In the genomic region with DNA sequence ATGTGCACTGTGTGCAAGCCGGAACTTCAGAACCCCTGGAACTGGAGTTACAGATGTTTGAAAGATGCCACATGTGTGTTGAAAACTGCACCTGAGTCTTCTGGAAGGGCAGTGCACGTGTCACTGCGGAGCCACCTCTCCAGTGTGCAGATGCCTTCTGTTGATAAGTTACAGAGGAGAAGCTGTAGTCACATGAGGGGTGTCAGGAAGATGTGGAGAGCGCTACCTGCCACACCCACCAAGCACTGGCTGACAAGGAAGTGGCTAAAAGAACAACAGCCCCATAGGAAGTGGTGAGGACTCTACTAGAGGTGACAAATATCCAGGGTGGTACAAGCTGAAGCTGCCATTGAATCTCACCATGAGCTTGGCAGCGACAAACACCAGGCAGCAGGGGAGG, we compare ENCODE assay signal across 14 mouse cellular contexts. TPM values are rescaled to one million over a fixed set of nuclear protein-coding genes. Genes with fewer than 3 reads are reported as not detected.
DNase-seq lines count a peak whose midpoint lies in the region; ATAC-seq lines count a peak whose summit lies in the region.
"Had no signal": no experiment of that assay in that cellular context is flagged by ENCODE, and none has a peak within 500 bp of the region (broad histone marks: within the 10 kb centered on the region; RNA-seq: fewer than 3 reads in every experiment).

No protein-coding gene starts in this region.

- no peak overlapping the region for H3K9ac ChIP-seq in lung, embryonic 15.5 days
- peak overlapping the region; percentile 66 for H3K9ac ChIP-seq in liver, embryonic 13.5 days
- H3K9ac ChIP-seq: heart, embryonic 15.5 days; neural tube, embryonic 15.5 days had no signal

- no peak overlapping the region for H3K4me2 ChIP-seq in lung, embryonic 15.5 days
- peak overlapping the region; percentile 59 for H3K4me2 ChIP-seq in liver, embryonic 13.5 days
- H3K4me2 ChIP-seq: heart, embryonic 15.5 days; neural tube, embryonic 15.5 days had no signal

- no peaks in the 10 kb centered on the region for H3K27me3 ChIP-seq in lung, embryonic 15.5 days
- H3K27me3 ChIP-seq in liver, embryonic 13.5 days: no peaks in the 10 kb centered on the region
- H3K27me3 ChIP-seq: heart, embryonic 15.5 days; neural tube, embryonic 15.5 days had no signal

- 50% methylated on average over 5 of the region's 5 CpGs for WGBS in lung, embryonic 15.5 days
- WGBS in liver, embryonic 13.5 days (ENCODE audit: insufficient replicate concordance): 19% methylated on average over 5 of the region's 5 CpGs

- 0 out of 2 replicates have a peak, but pooled peaks cover 4% of the 10 kb centered on the region for H3K4me1 ChIP-seq in lung, embryonic 15.5 days
- H3K4me1 ChIP-seq in liver, embryonic 13.5 days (replicated peaks): peaks cover 74% of the 10 kb centered on the region
- H3K4me1 ChIP-seq: neural tube, embryonic 15.5 days had no signal

- no peaks in the 10 kb centered on the region for H3K36me3 ChIP-seq in lung, embryonic 15.5 days
- H3K36me3 ChIP-seq in liver, embryonic 13.5 days: no peaks in the 10 kb centered on the region
- H3K36me3 ChIP-seq: embryonic facial prominence, embryonic 10.5 days; heart, embryonic 15.5 days; neural tube, embryonic 15.5 days had no signal

- no peak overlapping the region for H3K4me3 ChIP-seq in lung, embryonic 15.5 days
- H3K4me3 ChIP-seq in liver, embryonic 13.5 days (replicated peaks): peak overlapping the region; percentile 21
- H3K4me3 ChIP-seq: embryonic facial prominence, embryonic 10.5 days; heart, embryonic 15.5 days; neural tube, embryonic 15.5 days had no signal

- no peaks in the 10 kb centered on the region for H3K9me3 ChIP-seq in lung, embryonic 15.5 days
- no peaks in the 10 kb centered on the region for H3K9me3 ChIP-seq in liver, embryonic 13.5 days (replicated peaks)
- H3K9me3 ChIP-seq: embryonic facial prominence, embryonic 10.5 days; heart, embryonic 15.5 days; neural tube, embryonic 15.5 days had no signal

- peak; percentile 37; the same call in 1 of the 2 replicates for ATAC-seq in lung, embryonic 15.5 days (ENCODE audit: borderline replicate concordance, extremely low read depth, low FRiP score, low TSS enrichment)
- ATAC-seq in liver, embryonic 13.5 days (ENCODE audit: low read depth): peak; percentile 82
- ATAC-seq: forebrain, embryonic 16.5 days had no signal

- H3K27ac ChIP-seq in lung, embryonic 15.5 days: no peak overlapping the region
- H3K27ac ChIP-seq in liver, embryonic 13.5 days: peak overlapping the region; percentile 88
- H3K27ac ChIP-seq: embryonic facial prominence, embryonic 10.5 days; heart, embryonic 15.5 days; kidney, postnatal 0 days; neural tube, embryonic 15.5 days had no signal

- no peak for DNase-seq in lung, postnatal 14 days
- DNase-seq in c-Kit-positive CD71-positive TER-119-negative erythroid progenitor cells, embryonic 14.5 days (ENCODE audit: low read depth): peak; percentile 71
- DNase-seq in liver, embryonic 13.5 days: peak; percentile 74
- peak; percentile 75 to 89 for DNase-seq in thymus, adult 18-20 months
- DNase-seq in cerebellum, adult 11-12 months: no peak
- DNase-seq in adrenal gland, adult (ENCODE audit: inconsistent age in 2 of 2, low spot score in 1 of 2): no peak
- DNase-seq in adrenal gland, adult 2 months: no peak

RNA-seq across cellular contexts. Expression of gene Ifitm10, which starts 19.7 kb away (rescaled TPM):
- polyA plus RNA-seq in lung, embryonic 15.5 days (2015; fragmentation: Nextera tagmentation; extraction: Ambion mirVana): 5.4 and 5.7 TPM in 2 replicates
- polyA plus RNA-seq in liver, embryonic 13.5 days (2015; fragmentation: Nextera tagmentation; extraction: Ambion mirVana): 1.5 and 1.8 TPM in 2 replicates
- 1 to 10 TPM; 3.0 to 5.8 TPM for total RNA-seq in adrenal gland, adult 2 months (2021)
- 12.0 and 15.2 TPM in 2 replicates for polyA plus RNA-seq in adrenal gland, adult 2 months (2012; rRNA removed)

RNA-seq across cellular contexts. Expression of gene Gm49369, which starts 28.6 kb away (rescaled TPM):
- polyA plus RNA-seq in lung, embryonic 15.5 days (2015; fragmentation: Nextera tagmentation; extraction: Ambion mirVana): 0.39 and 0.72 TPM in 2 replicates
- polyA plus RNA-seq in liver, embryonic 13.5 days (2015; fragmentation: Nextera tagmentation; extraction: Ambion mirVana): 0.61 TPM in 1 of 2 replicates, not detected in the other
- 1 to 10 TPM; 2.9 to 6.9 TPM for total RNA-seq in adrenal gland, adult 2 months (2021)
- not detected in 2 replicates for polyA plus RNA-seq in adrenal gland, adult 2 months (2012; rRNA removed)
- polyA plus RNA-seq: embryonic facial prominence, embryonic 10.5 days; forebrain, embryonic 16.5 days; kidney, postnatal 0 days; neural tube, embryonic 15.5 days had no signal

RNA-seq across cellular contexts. Expression of gene Ctsd, which starts 34.0 kb away (rescaled TPM):
- 272 and 299 TPM in 2 replicates for polyA plus RNA-seq in lung, embryonic 15.5 days (2015; fragmentation: Nextera tagmentation; extraction: Ambion mirVana)
- 297 and 306 TPM in 2 replicates for polyA plus RNA-seq in liver, embryonic 13.5 days (2015; fragmentation: Nextera tagmentation; extraction: Ambion mirVana)
- 1,000 to 10,000 TPM in 1 of 2 experiments, 100 to 1,000 TPM in 1; 904 to 1,338 TPM for total RNA-seq in adrenal gland, adult 2 months (2021)
- polyA plus RNA-seq in adrenal gland, adult 2 months (2012; rRNA removed): 889 and 996 TPM in 2 replicates

RNA-seq across cellular contexts. Expression of gene Krtap5-4, which starts 50.5 kb away (rescaled TPM):
- not detected in 2 replicates for polyA plus RNA-seq in lung, embryonic 15.5 days (2015; fragmentation: Nextera tagmentation; extraction: Ambion mirVana)
- polyA plus RNA-seq in liver, embryonic 13.5 days (2015; fragmentation: Nextera tagmentation; extraction: Ambion mirVana): not detected in 2 replicates
- not detected for total RNA-seq in adrenal gland, adult 2 months (2021)
- not detected in 2 replicates for polyA plus RNA-seq in adrenal gland, adult 2 months (2012; rRNA removed)
- total RNA-seq: left cerebral cortex, adult 8-10 months had no signal
- polyA plus RNA-seq: embryonic facial prominence, embryonic 10.5 days; forebrain, embryonic 16.5 days; heart, embryonic 15.5 days; kidney, postnatal 0 days; neural tube, embryonic 15.5 days had no signal

RNA-seq across cellular contexts. Expression of gene Krtap5-1, which starts 56.9 kb away (rescaled TPM):
- polyA plus RNA-seq in lung, embryonic 15.5 days (2015; fragmentation: Nextera tagmentation; extraction: Ambion mirVana): not detected in 2 replicates
- polyA plus RNA-seq in liver, embryonic 13.5 days (2015; fragmentation: Nextera tagmentation; extraction: Ambion mirVana): not detected in 2 replicates
- total RNA-seq in adrenal gland, adult 2 months (2021): not detected
- polyA plus RNA-seq in adrenal gland, adult 2 months (2012; rRNA removed): not detected in 2 replicates
- total RNA-seq: left cerebral cortex, adult 8-10 months had no signal
- polyA plus RNA-seq: embryonic facial prominence, embryonic 10.5 days; forebrain, embryonic 16.5 days; heart, embryonic 15.5 days; kidney, postnatal 0 days; neural tube, embryonic 15.5 days had no signal

Comparison
In these comparisons a context has a peak if more than half of its experiments do, and no peak if none do; other contexts are left out.
1. DNase-seq: peak in c-Kit-positive CD71-positive TER-119-negative erythroid progenitor cells, embryonic 14.5 days (single experiment), liver, embryonic 13.5 days (single experiment) and thymus, adult 18-20 months (2 of 2); none in lung, postnatal 14 days (single experiment), cerebellum, adult 11-12 months (single experiment), adrenal gland, adult (0 of 2) and adrenal gland, adult 2 months (single experiment).